Mouse (Mus musculus): Measurements from ENCODE around the gene 0610040J01Rik. TPM values are rescaled to one million over a fixed set of nuclear protein-coding genes. Genes with fewer than 3 reads are reported as not detected.
A peak's percentile ranks its signal among the peaks of the same experiment; 100 is the strongest.

The 0610040J01Rik gene
- polyA plus RNA-seq, 1 experiment from 2014 or later = 53.4 TPM

DNA sequence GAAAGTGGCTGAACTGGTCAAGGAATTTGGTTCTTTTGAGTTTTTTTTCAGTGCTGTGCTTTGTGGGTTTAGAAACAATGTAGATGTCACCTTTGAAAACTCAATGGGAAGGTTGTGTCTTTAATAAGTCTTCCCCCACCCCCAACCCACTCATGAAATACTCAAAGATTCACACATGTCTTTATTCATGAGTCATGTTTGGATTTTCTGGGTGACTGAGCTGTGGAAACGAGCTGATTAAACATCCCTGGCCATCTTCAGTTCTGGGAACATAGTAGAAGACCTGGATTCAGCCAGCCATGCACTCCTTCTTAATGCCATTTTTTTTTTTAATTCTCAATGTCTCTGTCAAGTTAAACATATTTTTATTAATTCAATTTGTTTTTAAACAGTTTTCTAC is 38.6 kb upstream of the 0610040J01Rik start:
- Histone ChIP-seq H3K27me3 (ENCODE audit: insufficient read depth, low read length) (no peaks in the 10 kb centered on the region), H3K27ac (no peak overlapping the region), H3K36me3 (ENCODE audit: insufficient read depth, low read length) (no peaks in the 10 kb centered on the region), H3K4me2 (ENCODE audit: low read length) (no peak overlapping the region), H3K9ac (ENCODE audit: low read depth, low read length) (no peak overlapping the region), H3K9me3 (replicated peaks; ENCODE audit: low read length) (no peaks in the 10 kb centered on the region), H3K4me3 (replicated peaks; ENCODE audit: low read depth, low read length) (no peak overlapping the region), H3K4me1 (replicated peaks; ENCODE audit: insufficient read depth, low read length) (no peaks in the 10 kb centered on the region)
- no peak for DNase-seq (ENCODE audit: low spot score)
- ATAC-seq (replicated peaks; ENCODE audit: low FRiP score, low read depth) = no peak
- no peak for TF ChIP-seq CTCF (IDR thresholded peaks at IDR 0.05; ENCODE audit: low read depth)
- 46% methylated on average over 1 of the region's 1 CpGs for WGBS

DNA sequence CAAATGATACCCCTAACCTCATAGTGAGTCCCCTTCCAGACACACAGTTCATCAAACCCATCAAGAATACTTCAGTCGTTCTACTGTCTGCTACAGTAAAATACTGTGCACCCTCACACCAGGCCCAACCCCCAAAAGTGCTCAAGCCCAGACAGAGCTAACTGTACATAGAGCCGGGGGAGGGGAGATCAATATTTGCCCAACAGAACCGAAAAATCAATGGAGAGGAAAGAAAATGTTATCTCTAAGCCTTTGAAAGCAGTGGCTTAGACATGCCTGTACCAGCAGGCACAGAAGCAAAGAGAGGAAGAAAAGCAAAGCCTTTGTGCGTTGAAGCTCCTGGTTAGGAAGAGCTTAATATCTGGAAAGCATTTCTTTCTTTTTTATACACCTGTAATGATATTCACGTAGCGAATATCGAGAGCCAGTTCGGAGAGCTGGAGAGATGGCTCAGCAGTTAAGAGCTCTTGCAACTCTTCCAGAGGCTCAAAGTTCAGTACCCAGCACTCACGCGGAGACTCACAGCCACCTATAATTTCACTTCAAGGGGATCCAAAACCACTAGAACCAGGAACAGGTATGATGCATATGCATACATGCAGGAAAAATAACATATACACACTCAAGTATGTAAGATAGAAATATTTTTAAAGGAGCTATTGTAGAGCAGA is 23.9 kb upstream of the 0610040J01Rik start:
- Histone ChIP-seq H3K4me3 (replicated peaks; ENCODE audit: low read depth, low read length) (no peak overlapping the region), H3K9ac (ENCODE audit: low read depth, low read length) (no peak overlapping the region), H3K36me3 (ENCODE audit: insufficient read depth, low read length) (no peaks in the 10 kb centered on the region), H3K27ac (no peak overlapping the region), H3K4me2 (ENCODE audit: low read length) (no peak overlapping the region), H3K27me3 (ENCODE audit: insufficient read depth, low read length) (no peaks in the 10 kb centered on the region), H3K9me3 (replicated peaks; ENCODE audit: low read length) (no peaks in the 10 kb centered on the region), H3K4me1 (replicated peaks; ENCODE audit: insufficient read depth, low read length) (no peaks in the 10 kb centered on the region)
- WGBS = 87% methylated on average over 10 of the region's 10 CpGs
- DNase-seq (ENCODE audit: low spot score) (no peak), ATAC-seq (replicated peaks; ENCODE audit: low FRiP score, low read depth) (no peak)
- no peak for TF ChIP-seq CTCF (IDR thresholded peaks at IDR 0.05; ENCODE audit: low read depth)

DNA sequence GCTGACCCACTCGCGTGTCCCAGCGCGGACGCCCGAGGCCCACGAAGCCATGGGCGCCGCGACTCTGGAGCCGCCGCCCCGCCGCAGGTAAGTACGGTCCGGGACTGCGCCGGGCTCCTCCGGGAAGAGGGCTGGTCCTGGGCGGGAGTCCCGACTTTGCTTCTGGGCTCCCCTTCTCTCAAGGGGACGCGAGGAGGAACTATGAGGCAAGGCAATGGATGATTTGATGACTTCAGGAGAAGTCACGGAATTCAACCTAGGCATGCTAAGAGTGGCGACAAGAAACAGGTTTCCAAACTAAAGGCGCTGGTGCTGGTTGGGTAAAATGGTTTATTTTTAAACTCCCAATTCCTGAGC is 324 bp downstream of the 0610040J01Rik start:
- Histone ChIP-seq H3K9ac (ENCODE audit: low read depth, low read length) (peak overlapping the region; percentile 65), H3K36me3 (ENCODE audit: insufficient read depth, low read length) (no peaks in the 10 kb centered on the region), H3K4me3 (replicated peaks; ENCODE audit: low read depth, low read length) (peak overlapping the region; percentile 52), H3K27ac (peak overlapping the region; percentile 81), H3K4me1 (replicated peaks; ENCODE audit: insufficient read depth, low read length) (no peaks in the 10 kb centered on the region), H3K27me3 (ENCODE audit: insufficient read depth, low read length) (no peaks in the 10 kb centered on the region), H3K9me3 (replicated peaks; ENCODE audit: low read length) (no peaks in the 10 kb centered on the region), H3K4me2 (ENCODE audit: low read length) (peak overlapping the region; percentile 93)
- ATAC-seq (replicated peaks; ENCODE audit: low FRiP score, low read depth) (no peak), DNase-seq (ENCODE audit: low spot score) (no peak)
- TF ChIP-seq CTCF (IDR thresholded peaks at IDR 0.05; ENCODE audit: low read depth) = no peak
- WGBS = 1% methylated on average over 26 of the region's 26 CpGs

GRCm38 (mm10) chr5:63816643-63817042 is 4.5 kb downstream of the 0610040J01Rik start:
- no peak for TF ChIP-seq CTCF (IDR thresholded peaks at IDR 0.05; ENCODE audit: low read depth)
- no peak overlapping the region for H3K9ac ChIP-seq (ENCODE audit: low read depth, low read length)
- no peaks in the 10 kb centered on the region for H3K27me3 ChIP-seq (ENCODE audit: insufficient read depth, low read length)
- DNase-seq (ENCODE audit: low spot score) (no peak), ATAC-seq (replicated peaks; ENCODE audit: low FRiP score, low read depth) (no peak)
- no peaks in the 10 kb centered on the region for H3K9me3 ChIP-seq (replicated peaks; ENCODE audit: low read length)
- H3K4me1 ChIP-seq (replicated peaks; ENCODE audit: insufficient read depth, low read length) = peaks cover 6% of the 10 kb centered on the region; the same call in 1 of the 2 replicates
- H3K4me2 ChIP-seq (ENCODE audit: low read length) = no peak overlapping the region
- H3K4me3 ChIP-seq (replicated peaks; ENCODE audit: low read depth, low read length) = no peak overlapping the region
- H3K27ac ChIP-seq = no peak overlapping the region
- H3K36me3 ChIP-seq (ENCODE audit: insufficient read depth, low read length) = no peaks in the 10 kb centered on the region
- WGBS = 64% methylated on average over 7 of the region's 7 CpGs

DNA sequence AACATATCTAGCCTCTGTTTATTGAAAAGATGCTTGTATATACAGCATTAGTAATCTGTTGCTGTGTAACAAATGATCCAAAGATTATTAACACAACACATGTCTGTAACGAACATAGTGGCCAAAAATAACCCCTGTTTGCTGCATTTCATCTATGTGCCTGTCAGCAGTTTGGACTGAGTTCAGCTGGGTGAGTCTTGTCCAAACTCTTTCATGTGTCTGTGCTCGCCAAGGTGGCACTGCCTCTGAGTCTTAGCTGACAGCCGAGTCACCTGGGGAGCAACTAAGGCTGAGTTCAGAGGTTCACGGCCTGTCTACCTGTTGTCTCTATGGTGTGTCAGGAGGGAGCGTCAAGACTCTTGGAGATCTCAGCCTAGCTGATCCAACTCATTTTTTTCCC is 5.1 kb downstream of the 0610040J01Rik start:
- H3K27ac ChIP-seq = 0 out of 2 replicates have a peak overlapping the region, but pooled peaks have one; percentile 21
- H3K4me3 ChIP-seq (replicated peaks; ENCODE audit: low read depth, low read length) = no peak overlapping the region
- no peaks in the 10 kb centered on the region for H3K36me3 ChIP-seq (ENCODE audit: insufficient read depth, low read length)
- H3K27me3 ChIP-seq (ENCODE audit: insufficient read depth, low read length) = no peaks in the 10 kb centered on the region
- WGBS = 62% methylated on average over 5 of the region's 5 CpGs
- DNase-seq (ENCODE audit: low spot score) (no peak), ATAC-seq (replicated peaks; ENCODE audit: low FRiP score, low read depth) (peak; percentile 52; the same call in 1 of the 2 replicates)
- H3K9ac ChIP-seq (ENCODE audit: low read depth, low read length) = no peak overlapping the region
- no peaks in the 10 kb centered on the region for H3K9me3 ChIP-seq (replicated peaks; ENCODE audit: low read length)
- H3K4me1 ChIP-seq (replicated peaks; ENCODE audit: insufficient read depth, low read length) = peaks cover 6% of the 10 kb centered on the region; the same call in 1 of the 2 replicates
- H3K4me2 ChIP-seq (ENCODE audit: low read length) = no peak overlapping the region
- no peak for TF ChIP-seq CTCF (IDR thresholded peaks at IDR 0.05; ENCODE audit: low read depth)

DNA sequence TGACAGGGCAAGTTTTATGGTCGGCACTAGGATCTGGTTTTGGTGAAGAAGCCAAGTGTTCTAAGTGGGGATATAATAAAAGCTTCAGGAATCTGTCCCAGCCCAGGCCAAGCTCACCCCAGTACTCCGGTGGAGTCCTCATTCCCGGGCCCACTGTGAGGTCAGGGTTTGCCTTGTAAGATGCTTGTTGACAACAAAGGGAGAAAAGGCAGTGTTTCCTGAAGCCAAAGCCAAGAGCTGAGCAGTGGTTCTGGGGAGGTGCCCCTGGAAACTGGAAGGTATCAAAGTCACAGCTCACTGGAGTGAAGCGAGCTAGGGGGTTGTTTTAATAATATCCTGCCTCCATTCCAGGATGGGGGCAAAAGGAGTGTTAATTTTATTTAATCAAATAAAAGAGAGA is 6.8 kb downstream of the 0610040J01Rik start:
- Histone ChIP-seq H3K36me3 (ENCODE audit: insufficient read depth, low read length) (no peaks in the 10 kb centered on the region), H3K9ac (ENCODE audit: low read depth, low read length) (no peak overlapping the region), H3K27me3 (ENCODE audit: insufficient read depth, low read length) (no peaks in the 10 kb centered on the region), H3K27ac (peak overlapping the region; percentile 51; the same call in 1 of the 2 replicates), H3K4me3 (replicated peaks; ENCODE audit: low read depth, low read length) (no peak overlapping the region), H3K9me3 (replicated peaks; ENCODE audit: low read length) (no peaks in the 10 kb centered on the region), H3K4me1 (replicated peaks; ENCODE audit: insufficient read depth, low read length) (peaks cover 9% of the 10 kb centered on the region; the same call in 1 of the 2 replicates), H3K4me2 (ENCODE audit: low read length) (no peak overlapping the region)
- TF ChIP-seq CTCF (IDR thresholded peaks at IDR 0.05; ENCODE audit: low read depth) = no peak
- ATAC-seq (replicated peaks; ENCODE audit: low FRiP score, low read depth) (no peak), DNase-seq (ENCODE audit: low spot score) (peak; percentile 61)
- WGBS = 11% methylated on average over 4 of the region's 4 CpGs

Data from kidney, postnatal 0 days (tissue).